Mouse (Mus musculus) lung, embryonic 15.5 days (tissue): ENCODE data around the gene Bcl2l10. TPM values are rescaled to one million over a fixed set of nuclear protein-coding genes. Genes with fewer than 3 reads are reported as not detected.
"Not testable (repeated sequence)": the region's sequence is repeated elsewhere in the genome, so short reads cannot be mapped to it uniquely, and the experiment has no call there.

Source experiments
- ATAC-seq: fragments of 200-750 bp; cut with Nextera tagmentation; 2 replicates; pipeline ENCODE4 v1.8.0; 2017; ENCODE audit warnings: moderate number of reproducible peaks, borderline replicate concordance; ENCODE audit not compliant: low FRiP score, low TSS enrichment; ENCODE audit errors: extremely low read depth
- H3K27ac ChIP-seq: fragments of 300-500 bp; sonication (generic); 2 replicates; pipeline ENCODE4 v1.5.1; 2015; ENCODE audit warnings: moderate library complexity, mild to moderate bottlenecking, inconsistent platforms
- H3K27me3 ChIP-seq: fragments of 300-500 bp; sonication (generic); 2 replicates; pipeline ENCODE4 v1.6.1; 2015; ENCODE audit warnings: inconsistent platforms
- H3K36me3 ChIP-seq: fragments of 300-500 bp; sonication (generic); 2 replicates; pipeline ENCODE4 v1.6.1; 2015; ENCODE audit warnings: inconsistent platforms
- H3K4me1 ChIP-seq: fragments of 300-500 bp; sonication (generic); 2 replicates; pipeline ENCODE4 v1.6.1; 2015; ENCODE audit warnings: inconsistent platforms
- H3K4me2 ChIP-seq: fragments of 300-500 bp; sonication (generic); 2 replicates; pipeline ENCODE4 v1.6.1; 2015; ENCODE audit warnings: inconsistent platforms, mild to moderate bottlenecking, moderate library complexity
- H3K4me3 ChIP-seq: fragments of 300-500 bp; sonication (generic); 2 replicates; pipeline ENCODE4 v1.5.1; 2015; ENCODE audit warnings: mild to moderate bottlenecking, inconsistent platforms
- H3K9ac ChIP-seq: fragments of 300-500 bp; sonication (generic); 2 replicates; pipeline ENCODE4 v1.6.1; 2015; ENCODE audit warnings: inconsistent platforms
- H3K9me3 ChIP-seq: fragments of 300-500 bp; sonication (generic); 2 replicates; pipeline ENCODE4 v1.6.1; 2016; ENCODE audit warnings: inconsistent platforms
- WGBS: fragments of 180-500 bp; shearing (Covaris S2); methylation state at CpG from one replicate; pipeline ENCODE4 v1.1.7; 2015; 5-methylcytosine and 5-hydroxymethylcytosine counted together
- polyA plus RNA-seq: library from polyadenylated mRNA; unstranded; fragments of >200 nt; fragmentation: Nextera tagmentation; extraction: Ambion mirVana; gene quantifications from 2 replicates; pipeline ENCODE4 v1.2.1, GENCODE M21; 2015

Bcl2l10 gene
- polyA plus RNA-seq, 1 experiment from 2014 or later: not detected

GRCm38 (mm10) chr9:75348641-75349040 lies 1.1 kb downstream of the Bcl2l10 start:
- H3K4me2 ChIP-seq: no peak overlapping the region
- ATAC-seq: no peak
- no peaks in the 10 kb centered on the region; the same call in 1 of the 2 replicates for H3K36me3 ChIP-seq
- H3K9me3 ChIP-seq: no peaks in the 10 kb centered on the region
- H3K27me3 ChIP-seq: no peaks in the 10 kb centered on the region
- H3K4me1 ChIP-seq: no peaks in the 10 kb centered on the region
- no peak overlapping the region for H3K9ac ChIP-seq
- H3K27ac ChIP-seq: no peak overlapping the region
- WGBS: 80% methylated on average over 3 of the region's 3 CpGs
- H3K4me3 ChIP-seq: no peak overlapping the region

GRCm38 (mm10) chr9:75353094-75353493 lies 5.5 kb downstream of the Bcl2l10 start:
- ATAC-seq: no peak
- H3K27ac ChIP-seq: no peak overlapping the region
- 58% methylated on average over 8 of the region's 8 CpGs for WGBS

GRCm38 (mm10) chr9:75355783-75356182 lies 8.2 kb downstream of the Bcl2l10 start:
- H3K27ac ChIP-seq: no peak overlapping the region

More at GRCm38 (mm10) chr9:75353094-75353493, 5.5 kb downstream of the Bcl2l10 start:
- Histone ChIP-seq H3K9ac (no peak overlapping the region), H3K9me3 (no peaks in the 10 kb centered on the region), H3K27me3 (no peaks in the 10 kb centered on the region), H3K36me3 (no peaks in the 10 kb centered on the region), H3K4me2 (no peak overlapping the region), H3K4me1 (no peaks in the 10 kb centered on the region), H3K4me3 (no peak overlapping the region)

GRCm38 (mm10) chr9:75357087-75357654 lies 9.6 kb downstream of the Bcl2l10 start:
- H3K27ac ChIP-seq: no peak overlapping the region
- no peak for ATAC-seq
- H3K9me3 ChIP-seq: no peaks in the 10 kb centered on the region
- WGBS: 62% methylated on average over 9 of the region's 9 CpGs
- H3K27me3 ChIP-seq: no peaks in the 10 kb centered on the region
- no peaks in the 10 kb centered on the region for H3K36me3 ChIP-seq
- no peaks in the 10 kb centered on the region for H3K4me1 ChIP-seq
- H3K4me2 ChIP-seq: no peak overlapping the region
- no peak overlapping the region for H3K9ac ChIP-seq
- no peak overlapping the region for H3K4me3 ChIP-seq

More at GRCm38 (mm10) chr9:75355783-75356182, 8.2 kb downstream of the Bcl2l10 start:
- no peak overlapping the region for H3K9ac ChIP-seq
- no peaks in the 10 kb centered on the region for H3K4me1 ChIP-seq
- WGBS: 74% methylated on average over 4 of the region's 4 CpGs
- no peak for ATAC-seq
- no peak overlapping the region for H3K4me2 ChIP-seq
- H3K36me3 ChIP-seq: no peaks in the 10 kb centered on the region
- H3K27me3 ChIP-seq: no peaks in the 10 kb centered on the region
- H3K9me3 ChIP-seq: no peaks in the 10 kb centered on the region
- no peak overlapping the region for H3K4me3 ChIP-seq

- no peak overlapping the region for H3K4me2 ChIP-seq
- H3K27ac ChIP-seq: no peak overlapping the region
- WGBS: 27% methylated on average over 5 of the region's 5 CpGs
- H3K9me3 ChIP-seq: no peaks in the 10 kb centered on the region
- ATAC-seq: no peak
- H3K9ac ChIP-seq: no peak overlapping the region
- no peaks in the 10 kb centered on the region for H3K27me3 ChIP-seq
- H3K36me3 ChIP-seq: no peaks in the 10 kb centered on the region
- H3K4me1 ChIP-seq: no peaks in the 10 kb centered on the region
- no peak overlapping the region for H3K4me3 ChIP-seq
Measured at GRCm38 (mm10) chr9:75361699-75362098, 14.1 kb downstream of the Bcl2l10 start.

GRCm38 (mm10) chr9:75362201-75362600 lies 14.6 kb downstream of the Bcl2l10 start:
- Histone ChIP-seq H3K27me3 (no peaks in the 10 kb centered on the region), H3K4me2 (no peak overlapping the region), H3K9ac (no peak overlapping the region), H3K36me3 (no peaks in the 10 kb centered on the region), H3K4me1 (no peaks in the 10 kb centered on the region), H3K4me3 (no peak overlapping the region), H3K9me3 (no peaks in the 10 kb centered on the region), H3K27ac (no peak overlapping the region)
- ATAC-seq: no peak
- WGBS: 85% methylated on average over 4 of the region's 4 CpGs

- Histone ChIP-seq H3K36me3 (no peaks in the 10 kb centered on the region), H3K9ac (no peak overlapping the region), H3K27ac (no peak overlapping the region), H3K4me1 (no peaks in the 10 kb centered on the region), H3K9me3 (no peaks in the 10 kb centered on the region), H3K4me3 (no peak overlapping the region), H3K27me3 (no peaks in the 10 kb centered on the region), H3K4me2 (no peak overlapping the region)
- WGBS: 76% methylated on average over 5 of the region's 5 CpGs
- no peak for ATAC-seq
Measured at GRCm38 (mm10) chr9:75363001-75363400, 15.4 kb downstream of the Bcl2l10 start.

- not testable (repeated sequence) for H3K4me2 ChIP-seq, H3K9ac ChIP-seq, ATAC-seq, H3K27me3 ChIP-seq, H3K4me3 ChIP-seq, H3K9me3 ChIP-seq, H3K4me1 ChIP-seq, H3K27ac ChIP-seq, H3K36me3 ChIP-seq
- WGBS: 55% methylated on average over 7 of the region's 7 CpGs
Measured at GRCm38 (mm10) chr9:75363702-75364101, 16.1 kb downstream of the Bcl2l10 start.

GRCm38 (mm10) chr9:75365195-75365594 lies 17.6 kb downstream of the Bcl2l10 start:
- Histone ChIP-seq H3K9me3 (no peaks in the 10 kb centered on the region), H3K4me3 (no peak overlapping the region), H3K27ac (no peak overlapping the region), H3K4me2 (no peak overlapping the region), H3K36me3 (no peaks in the 10 kb centered on the region), H3K9ac (no peak overlapping the region), H3K4me1 (no peaks in the 10 kb centered on the region), H3K27me3 (no peaks in the 10 kb centered on the region)
- no peak for ATAC-seq
- WGBS: 76% methylated on average over 4 of the region's 4 CpGs

- H3K4me1 ChIP-seq: no peaks in the 10 kb centered on the region
- no peak for ATAC-seq
- 65% methylated on average over 5 of the region's 5 CpGs for WGBS
- H3K9ac ChIP-seq: no peak overlapping the region
- no peak overlapping the region for H3K4me2 ChIP-seq
- no peaks in the 10 kb centered on the region for H3K9me3 ChIP-seq
- no peaks in the 10 kb centered on the region for H3K36me3 ChIP-seq
- no peak overlapping the region for H3K27ac ChIP-seq
- no peak overlapping the region for H3K4me3 ChIP-seq
- H3K27me3 ChIP-seq: no peaks in the 10 kb centered on the region
Measured at GRCm38 (mm10) chr9:75366191-75366590, 18.6 kb downstream of the Bcl2l10 start.

- no peak for ATAC-seq
Measured at GRCm38 (mm10) chr9:75368779-75369178, 21.2 kb downstream of the Bcl2l10 start.

GRCm38 (mm10) chr9:75375606-75376005 lies 28.0 kb downstream of the Bcl2l10 start:
- H3K9ac ChIP-seq: no peak overlapping the region
- H3K27me3 ChIP-seq: no peaks in the 10 kb centered on the region
- H3K9me3 ChIP-seq: no peaks in the 10 kb centered on the region
- H3K4me2 ChIP-seq: no peak overlapping the region
- no peaks in the 10 kb centered on the region for H3K36me3 ChIP-seq
- WGBS: 91% methylated on average over 9 of the region's 9 CpGs
- no peaks in the 10 kb centered on the region for H3K4me1 ChIP-seq
- H3K4me3 ChIP-seq: no peak overlapping the region
- no peak for ATAC-seq
- H3K27ac ChIP-seq: no peak overlapping the region

More at GRCm38 (mm10) chr9:75368779-75369178, 21.2 kb downstream of the Bcl2l10 start:
- Histone ChIP-seq H3K4me1 (no peaks in the 10 kb centered on the region), H3K27ac (no peak overlapping the region), H3K4me2 (no peak overlapping the region), H3K9me3 (no peaks in the 10 kb centered on the region), H3K4me3 (no peak overlapping the region), H3K27me3 (no peaks in the 10 kb centered on the region), H3K36me3 (no peaks in the 10 kb centered on the region), H3K9ac (no peak overlapping the region)
- 60% methylated on average over 3 of the region's 3 CpGs for WGBS

- Histone ChIP-seq H3K4me2 (no peak overlapping the region), H3K9me3 (no peaks in the 10 kb centered on the region), H3K4me1 (no peaks in the 10 kb centered on the region), H3K4me3 (no peak overlapping the region), H3K27me3 (no peaks in the 10 kb centered on the region), H3K27ac (no peak overlapping the region), H3K36me3 (no peaks in the 10 kb centered on the region), H3K9ac (no peak overlapping the region)
- 64% methylated on average over 1 of the region's 1 CpGs for WGBS
- ATAC-seq: no peak
Measured at GRCm38 (mm10) chr9:75376428-75376827, 28.9 kb downstream of the Bcl2l10 start.
